Mouse (Mus musculus) megakaryocyte progenitor cell, adult 5-6 weeks (primary cell): ENCODE measurements around the gene Zscan4e. TPM values are rescaled to one million over a fixed set of nuclear protein-coding genes. Genes with fewer than 3 reads are reported as not detected.
"Not testable (repeated sequence)": the region's sequence is repeated elsewhere in the genome, so short reads cannot be mapped to it uniquely, and the experiment has no call there.

Experiments used
- ATAC-seq: replicated peaks from 2 replicates; pipeline ENCODE4 v1.8.0; 2016; ENCODE audit warnings: mild to moderate bottlenecking, moderate TSS enrichment, inconsistent platforms; ENCODE audit not compliant: poor library complexity
- total RNA-seq, 2 experiments: library from RNA; stranded (forward) in 1 of 2; stranded (reverse) in 1 of 2; fragments of 157-497, 149-512 nt in 1 of 2; fragments of 200-1000 nt in 1 of 2; gene quantifications; 2 replicates each; pipeline versions ENCODE4 v1.2.3 to v1.2.4; 2015 to 2017

Zscan4e gene
- total RNA-seq (2015) = not detected in 2 replicates
- not detected in 2 replicates for total RNA-seq (2017)

GRCm38 (mm10) chr7:11310582-11310981, at the start of gene Zscan4e:
TSS of gene Zscan4e (minus strand) at chr7:11310682.
- not testable (repeated sequence) for ATAC-seq

Other genes with a start within 250 kb of the Zscan4e start
- not detected in 2 replicates for gene Zscan4-ps1, start 241.0 kb downstream of the Zscan4e start, total RNA-seq (2015)
- not detected in 2 replicates for gene Zscan4-ps1, start 241.0 kb downstream of the Zscan4e start, total RNA-seq (2017)
- not detected in 2 replicates for gene Zscan4d, start 144.5 kb downstream of the Zscan4e start, total RNA-seq (2015)
- not detected in 2 replicates for gene Zscan4d, start 144.5 kb downstream of the Zscan4e start, total RNA-seq (2017)
- not detected in 2 replicates for gene Zscan4f, start 87.2 kb upstream of the Zscan4e start, total RNA-seq (2015)
- gene Zscan4f, start 87.2 kb upstream of the Zscan4e start, total RNA-seq (2017) = not detected in 2 replicates
- not detected in 2 replicates for gene Zscan4-ps2, start 203.6 kb upstream of the Zscan4e start, total RNA-seq (2015)
- not detected in 2 replicates for gene Zscan4-ps2, start 203.6 kb upstream of the Zscan4e start, total RNA-seq (2017)